Mouse (Mus musculus) kidney, embryonic 16.5 days (tissue): Measurements from ENCODE around the gene Traf3. TPM values are rescaled to one million over a fixed set of nuclear protein-coding genes. Genes with fewer than 3 reads are reported as not detected.

Experiments
- ATAC-seq: fragments of 200-750 bp; cut with Nextera tagmentation; 2 replicates; pipeline ENCODE4 v1.8.0; 2017; ENCODE audit warnings: moderate TSS enrichment; ENCODE audit not compliant: low FRiP score, low TSS enrichment
- H3K27ac ChIP-seq: fragments of 300-500 bp; sonication (generic); 2 replicates; pipeline ENCODE4 v1.5.1; 2014; ENCODE audit warnings: low read length
- H3K27me3 ChIP-seq: fragments of 300-500 bp; sonication (generic); 2 replicates; pipeline ENCODE4 v1.6.1; 2014; ENCODE audit warnings: low read length, control low read depth, mixed read lengths; ENCODE audit not compliant: insufficient read depth
- H3K36me3 ChIP-seq: fragments of 300-500 bp; sonication (generic); 2 replicates; pipeline ENCODE4 v1.6.1; 2014; ENCODE audit warnings: low read length, control low read depth, mixed read lengths; ENCODE audit not compliant: insufficient read depth
- H3K4me1 ChIP-seq: fragments of 300-500 bp; sonication (generic); 2 replicates; pipeline ENCODE4 v1.6.1; 2014; ENCODE audit warnings: low read length, control low read depth, mixed read lengths; ENCODE audit not compliant: insufficient read depth
- H3K4me2 ChIP-seq: fragments of 300-500 bp; sonication (generic); replicated peaks from 2 replicates; pipeline ENCODE4 v1.6.1; 2014; ENCODE audit warnings: low read depth, low read length
- H3K4me3 ChIP-seq: fragments of 300-500 bp; sonication (generic); 2 replicates; pipeline ENCODE4 v1.5.1; 2014; ENCODE audit warnings: mild to moderate bottlenecking, low read length
- H3K9ac ChIP-seq: fragments of 300-500 bp; sonication (generic); replicated peaks from 2 replicates; pipeline ENCODE4 v1.6.1; 2014; ENCODE audit warnings: low read length
- H3K9me3 ChIP-seq: fragments of 300-500 bp; sonication (generic); 2 replicates; pipeline ENCODE4 v1.6.1; 2016; ENCODE audit warnings: low read length, control low read depth
- WGBS: fragments of 180-500 bp; shearing (Covaris S2); extraction: QIAGEN DNeasy Blood & Tissue Kit; methylation state at CpG from one replicate; pipeline ENCODE4 v1.1.7; 2014; 5-methylcytosine and 5-hydroxymethylcytosine counted together
- polyA plus RNA-seq: library from polyadenylated mRNA; unstranded; fragments of >200 nt; fragmentation: Nextera tagmentation; extraction: Ambion mirVana; gene quantifications from 2 replicates; pipeline ENCODE4 v1.2.1, GENCODE M21; 2015

The Traf3 gene
- polyA plus RNA-seq, 1 experiment from 2014 or later, result 8.9 TPM

GRCm38 (mm10) chr12:111239930-111240329, 73.8 kb downstream of the Traf3 start:
- Histone ChIP-seq H3K9ac (no peak overlapping the region), H3K4me2 (no peak overlapping the region), H3K9me3 (no peaks in the 10 kb centered on the region), H3K27ac (peak overlapping the region; percentile 3; the same call in 1 of the 2 replicates), H3K4me1 (peaks cover 22% of the 10 kb centered on the region), H3K36me3 (peaks cover 6% of the 10 kb centered on the region; the same call in 1 of the 2 replicates), H3K27me3 (no peaks in the 10 kb centered on the region), H3K4me3 (no peak overlapping the region)
- 59% methylated on average over 10 of the region's 10 CpGs for WGBS
- peak; percentile 61 for ATAC-seq

DNA sequence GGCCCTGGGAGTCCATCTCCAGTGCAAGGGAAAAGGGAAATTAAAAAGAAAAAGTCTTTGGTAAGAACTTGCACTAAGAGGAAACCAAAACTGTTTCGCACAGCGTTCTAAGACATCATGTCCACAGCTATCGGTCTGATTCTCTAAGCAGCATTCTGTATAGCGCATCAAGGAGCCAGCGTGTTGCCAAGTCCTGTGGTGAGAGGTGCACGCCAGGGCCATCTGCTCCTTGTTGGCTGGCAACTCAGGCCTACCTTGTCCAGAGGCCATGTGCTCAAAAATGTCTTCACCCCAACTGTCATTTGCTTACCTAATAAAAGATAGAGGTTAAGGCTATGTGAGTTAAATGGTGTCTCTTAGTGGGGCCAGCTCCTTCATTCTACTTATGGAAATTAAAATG, 75.7 kb downstream of the Traf3 start:
- Histone ChIP-seq H3K4me2 (no peak overlapping the region), H3K27ac (no peak overlapping the region), H3K36me3 (peaks cover 6% of the 10 kb centered on the region; the same call in 1 of the 2 replicates), H3K27me3 (no peaks in the 10 kb centered on the region), H3K9ac (no peak overlapping the region), H3K4me3 (no peak overlapping the region), H3K9me3 (no peaks in the 10 kb centered on the region), H3K4me1 (peaks cover 22% of the 10 kb centered on the region)
- no peak for ATAC-seq
- 97% methylated on average over 6 of the region's 6 CpGs for WGBS

- Histone ChIP-seq H3K4me3 (no peak overlapping the region), H3K27me3 (no peaks in the 10 kb centered on the region), H3K36me3 (peaks cover 6% of the 10 kb centered on the region; the same call in 1 of the 2 replicates), H3K27ac (no peak overlapping the region), H3K4me1 (peaks cover 22% of the 10 kb centered on the region), H3K9ac (no peak overlapping the region), H3K9me3 (no peaks in the 10 kb centered on the region), H3K4me2 (no peak overlapping the region)
- ATAC-seq, result no peak
- 77% methylated on average over 5 of the region's 5 CpGs for WGBS
Observed at GRCm38 (mm10) chr12:111242346-111242745, 76.2 kb downstream of the Traf3 start.

- Histone ChIP-seq H3K36me3 (peaks cover 15% of the 10 kb centered on the region), H3K9me3 (no peaks in the 10 kb centered on the region), H3K4me3 (no peak overlapping the region), H3K9ac (no peak overlapping the region), H3K4me1 (peaks cover 10% of the 10 kb centered on the region; the same call in 1 of the 2 replicates), H3K4me2 (no peak overlapping the region), H3K27ac (no peak overlapping the region), H3K27me3 (no peaks in the 10 kb centered on the region)
- no peak for ATAC-seq
- 91% methylated on average over 12 of the region's 12 CpGs for WGBS
Observed at GRCm38 (mm10) chr12:111243733-111244132, 77.6 kb downstream of the Traf3 start.

DNA sequence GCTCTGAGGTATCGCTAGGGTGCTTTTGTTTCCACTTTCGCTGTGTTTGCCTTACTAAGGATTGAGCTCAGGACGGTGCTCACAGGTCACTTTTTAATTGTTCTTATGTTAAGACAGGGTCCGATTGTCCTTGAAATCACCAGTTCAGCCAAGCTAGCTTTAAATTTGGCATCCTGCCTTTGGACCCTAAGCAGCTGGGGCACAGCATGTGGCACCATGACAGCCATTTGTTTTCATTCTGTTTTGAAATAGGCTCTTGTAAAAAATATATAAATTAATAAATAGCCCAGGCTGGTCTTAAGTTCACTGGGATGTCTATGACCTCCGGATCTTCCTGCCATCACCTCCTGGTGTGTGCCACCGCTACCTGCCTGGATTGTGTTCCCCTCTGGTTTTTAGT, 78.9 kb downstream of the Traf3 start:
- ATAC-seq, result no peak
- no peak overlapping the region for H3K4me3 ChIP-seq
- H3K4me2 ChIP-seq, result no peak overlapping the region
- H3K27ac ChIP-seq, result no peak overlapping the region
- WGBS, result 91% methylated on average over 6 of the region's 6 CpGs
- H3K9me3 ChIP-seq, result no peaks in the 10 kb centered on the region
- H3K9ac ChIP-seq, result no peak overlapping the region
- H3K4me1 ChIP-seq, result peaks cover 2% of the 10 kb centered on the region; the same call in 1 of the 2 replicates
- H3K27me3 ChIP-seq, result no peaks in the 10 kb centered on the region
- H3K36me3 ChIP-seq, result peaks cover 15% of the 10 kb centered on the region

- ATAC-seq, result no peak
- no peak overlapping the region for H3K4me2 ChIP-seq
- 91% methylated on average over 9 of the region's 9 CpGs for WGBS
Observed at GRCm38 (mm10) chr12:111246808-111247464, 80.8 kb downstream of the Traf3 start.

DNA sequence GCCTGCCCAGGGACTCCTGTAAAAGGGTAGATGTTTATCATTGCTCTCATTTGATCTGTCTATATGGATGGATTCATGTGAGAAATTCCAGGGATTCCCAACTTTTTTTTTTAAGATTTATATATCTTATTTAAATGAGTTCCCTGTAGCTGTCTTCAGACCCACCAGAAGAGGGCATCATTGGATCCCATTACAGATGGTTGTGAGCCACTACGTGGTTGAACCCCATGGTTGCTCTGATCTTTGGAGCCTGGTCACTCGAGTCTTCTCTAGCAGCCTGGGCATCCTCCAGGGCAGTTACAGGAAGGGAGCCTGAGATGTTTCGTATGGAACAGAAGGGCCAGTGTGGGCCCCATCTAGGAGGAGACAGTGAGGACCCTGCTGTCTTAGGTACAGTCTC, 82.9 kb downstream of the Traf3 start:
- Histone ChIP-seq H3K27me3 (no peaks in the 10 kb centered on the region), H3K4me2 (no peak overlapping the region), H3K9me3 (no peaks in the 10 kb centered on the region), H3K36me3 (peaks cover 12% of the 10 kb centered on the region), H3K9ac (no peak overlapping the region), H3K4me1 (no peaks in the 10 kb centered on the region), H3K4me3 (no peak overlapping the region), H3K27ac (no peak overlapping the region)
- 61% methylated on average over 3 of the region's 3 CpGs for WGBS
- ATAC-seq, result no peak

More at GRCm38 (mm10) chr12:111246808-111247464, 80.8 kb downstream of the Traf3 start:
- H3K27me3 ChIP-seq, result no peaks in the 10 kb centered on the region
- no peak overlapping the region for H3K27ac ChIP-seq
- H3K36me3 ChIP-seq, result peaks cover 15% of the 10 kb centered on the region
- H3K4me3 ChIP-seq, result no peak overlapping the region
- H3K4me1 ChIP-seq, result no peaks in the 10 kb centered on the region
- no peaks in the 10 kb centered on the region for H3K9me3 ChIP-seq
- no peak overlapping the region for H3K9ac ChIP-seq

GRCm38 (mm10) chr12:111250116-111250515, 83.9 kb downstream of the Traf3 start:
- Histone ChIP-seq H3K4me3 (no peak overlapping the region), H3K4me2 (no peak overlapping the region), H3K9ac (no peak overlapping the region), H3K36me3 (peaks cover 9% of the 10 kb centered on the region), H3K4me1 (no peaks in the 10 kb centered on the region), H3K27ac (no peak overlapping the region), H3K9me3 (no peaks in the 10 kb centered on the region), H3K27me3 (no peaks in the 10 kb centered on the region)
- 45% methylated on average over 8 of the region's 8 CpGs for WGBS
- peak; percentile 71; the same call in 1 of the 2 replicates for ATAC-seq

- H3K4me3 ChIP-seq, result no peak overlapping the region
- no peak for ATAC-seq
- H3K36me3 ChIP-seq, result peaks cover 12% of the 10 kb centered on the region
- no peak overlapping the region for H3K27ac ChIP-seq
- H3K4me1 ChIP-seq, result no peaks in the 10 kb centered on the region
- H3K27me3 ChIP-seq, result no peaks in the 10 kb centered on the region
- no peak overlapping the region for H3K9ac ChIP-seq
- 68% methylated on average over 9 of the region's 9 CpGs for WGBS
- H3K4me2 ChIP-seq, result no peak overlapping the region
- no peaks in the 10 kb centered on the region for H3K9me3 ChIP-seq
Observed at GRCm38 (mm10) chr12:111251227-111251626, 85.1 kb downstream of the Traf3 start.

DNA sequence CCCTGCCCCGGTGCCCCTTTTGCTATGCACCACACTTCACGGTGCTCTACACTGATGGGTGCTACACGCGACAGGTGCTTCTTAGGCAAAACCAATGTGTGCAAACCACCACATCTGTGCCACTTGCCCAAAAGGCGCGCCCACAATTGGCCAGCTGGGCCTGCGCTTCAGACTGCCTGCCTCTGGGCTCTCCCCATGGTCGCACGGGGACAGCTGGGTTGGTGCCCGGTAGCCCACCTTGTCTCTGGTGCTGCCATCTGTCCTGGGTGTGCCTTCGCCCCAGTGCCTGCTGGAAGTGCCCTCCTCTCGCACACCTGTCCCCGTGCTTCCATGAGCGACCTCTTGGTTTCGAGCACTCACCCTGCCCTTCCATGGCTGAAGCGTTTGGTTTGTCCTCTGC, 97.5 kb downstream of the Traf3 start:
- H3K27me3 ChIP-seq, result no peaks in the 10 kb centered on the region
- peaks cover 30% of the 10 kb centered on the region for H3K36me3 ChIP-seq
- no peak for ATAC-seq
- H3K9ac ChIP-seq, result no peak overlapping the region
- no peak overlapping the region for H3K27ac ChIP-seq
- 95% methylated on average over 16 of the region's 16 CpGs for WGBS
- H3K9me3 ChIP-seq, result no peaks in the 10 kb centered on the region
- no peaks in the 10 kb centered on the region for H3K4me1 ChIP-seq
- no peak overlapping the region for H3K4me3 ChIP-seq
- H3K4me2 ChIP-seq, result no peak overlapping the region
